Comparison of ENCODE assay signal across 9 mouse cellular contexts in genomic region chr12:86775561-86776280, GRCm38 (mm10). TPM values are rescaled to one million over a fixed set of nuclear protein-coding genes. Genes with fewer than 3 reads are reported as not detected.
A peak's percentile ranks its signal among the peaks of the same experiment; 100 is the strongest.
DNase-seq lines count a peak whose midpoint lies in the region; ATAC-seq and TF ChIP-seq lines count a peak whose summit lies in the region.
"Had no signal": no experiment of that assay in that cellular context is flagged by ENCODE, and none has a peak within 500 bp of the region (broad histone marks: within the 10 kb centered on the region; RNA-seq: fewer than 3 reads in every experiment).

No protein-coding gene starts in this region.

- no peaks in the 10 kb centered on the region for H3K4me1 ChIP-seq in midbrain, postnatal 0 days (ENCODE audit: insufficient read depth, low read length)
- H3K4me1 ChIP-seq in midbrain, embryonic 15.5 days = peaks cover 18% of the 10 kb centered on the region
- peaks cover 9% of the 10 kb centered on the region for H3K4me1 ChIP-seq in kidney, embryonic 15.5 days
- peaks cover 4% of the 10 kb centered on the region; the same call in 1 of the 2 replicates for H3K4me1 ChIP-seq in stomach, postnatal 0 days (replicated peaks; ENCODE audit: control insufficient read depth, insufficient read depth)

- H3K36me3 ChIP-seq in midbrain, postnatal 0 days (ENCODE audit: insufficient read depth, low read length) = no peaks in the 10 kb centered on the region
- H3K36me3 ChIP-seq in midbrain, embryonic 15.5 days (replicated peaks) = no peaks in the 10 kb centered on the region
- no peaks in the 10 kb centered on the region for H3K36me3 ChIP-seq in kidney, embryonic 15.5 days
- H3K36me3 ChIP-seq in stomach, postnatal 0 days (ENCODE audit: control insufficient read depth, insufficient read depth, low read length) = no peaks in the 10 kb centered on the region

- no peak for ATAC-seq in midbrain, postnatal 0 days (ENCODE audit: low FRiP score)
- ATAC-seq in midbrain, embryonic 15.5 days (replicated peaks) = no peak
- ATAC-seq in kidney, embryonic 15.5 days (replicated peaks; ENCODE audit: low FRiP score) = no peak
- peak; percentile 72 for ATAC-seq in stomach, postnatal 0 days (ENCODE audit: low FRiP score, low TSS enrichment)
- ATAC-seq in megakaryocyte-erythroid progenitor cell, adult 5-6 weeks (replicated peaks; ENCODE audit: low FRiP score, low TSS enrichment, poor library complexity, severe bottlenecking) = no peak

- no peaks in the 10 kb centered on the region for H3K27me3 ChIP-seq in midbrain, postnatal 0 days (ENCODE audit: insufficient read depth, low read length)
- no peaks in the 10 kb centered on the region for H3K27me3 ChIP-seq in midbrain, embryonic 15.5 days (replicated peaks)
- H3K27me3 ChIP-seq in kidney, embryonic 15.5 days = no peaks in the 10 kb centered on the region
- no peaks in the 10 kb centered on the region for H3K27me3 ChIP-seq in stomach, postnatal 0 days (ENCODE audit: control insufficient read depth, insufficient read depth, low read length)

- no peak for TF ChIP-seq CTCF in midbrain, postnatal 0 days (IDR thresholded peaks at IDR 0.05)
- TF ChIP-seq CTCF in stomach, postnatal 0 days (IDR thresholded peaks at IDR 0.05; ENCODE audit: low read depth) = peak; percentile 3; the same call in 1 of the 2 replicates

- H3K4me3 ChIP-seq in midbrain, postnatal 0 days (ENCODE audit: low read depth, low read length) = no peak overlapping the region
- no peak overlapping the region for H3K4me3 ChIP-seq in midbrain, embryonic 15.5 days
- H3K4me3 ChIP-seq in kidney, embryonic 15.5 days (replicated peaks) = no peak overlapping the region
- H3K4me3 ChIP-seq in stomach, postnatal 0 days (ENCODE audit: low read depth, low read length) = no peak overlapping the region

- H3K4me2 ChIP-seq in midbrain, postnatal 0 days (ENCODE audit: low read depth, low read length, poor library complexity, severe bottlenecking) = no peak overlapping the region
- no peak overlapping the region for H3K4me2 ChIP-seq in midbrain, embryonic 15.5 days
- H3K4me2 ChIP-seq in kidney, embryonic 15.5 days = no peak overlapping the region
- peak overlapping the region; percentile 25; the same call in 1 of the 2 replicates for H3K4me2 ChIP-seq in stomach, postnatal 0 days (replicated peaks; ENCODE audit: low read depth)

- no peak overlapping the region for H3K27ac ChIP-seq in midbrain, postnatal 0 days (ENCODE audit: low read depth, low read length)
- H3K27ac ChIP-seq in midbrain, embryonic 15.5 days = no peak overlapping the region
- H3K27ac ChIP-seq in kidney, embryonic 15.5 days = 0 out of 2 replicates have a peak overlapping the region, but pooled peaks have one; percentile 18
- H3K27ac ChIP-seq in stomach, postnatal 0 days (replicated peaks) = peak overlapping the region; percentile 80

- intact Hi-C loops in left cerebral cortex, postnatal 36 days (cut with DNase I) = no loop called here

- no peaks in the 10 kb centered on the region for H3K9me3 ChIP-seq in midbrain, postnatal 0 days (ENCODE audit: low read length)
- H3K9me3 ChIP-seq in midbrain, embryonic 15.5 days = no peaks in the 10 kb centered on the region
- H3K9me3 ChIP-seq in kidney, embryonic 15.5 days (replicated peaks) = no peaks in the 10 kb centered on the region
- H3K9me3 ChIP-seq in stomach, postnatal 0 days (ENCODE audit: control insufficient read depth, low read length) = no peaks in the 10 kb centered on the region

- no peak overlapping the region for H3K9ac ChIP-seq in midbrain, postnatal 0 days (replicated peaks; ENCODE audit: low read length, poor library complexity, severe bottlenecking)
- no peak overlapping the region for H3K9ac ChIP-seq in midbrain, embryonic 15.5 days
- H3K9ac ChIP-seq in kidney, embryonic 15.5 days = no peak overlapping the region
- peak overlapping the region; percentile 35 for H3K9ac ChIP-seq in stomach, postnatal 0 days (ENCODE audit: low read length)

- peak; percentile 24 for DNase-seq in midbrain, postnatal 0 days (ENCODE audit: low spot score)
- DNase-seq in gastrocnemius, postnatal 25 days = peak; percentile 89
- peak; percentile 39 for DNase-seq in stomach, postnatal 0 days (ENCODE audit: low spot score)
- no peak for DNase-seq in retina, embryonic 14.5 days (ENCODE audit: low spot score)
- DNase-seq in left cerebral cortex, postnatal 36 days (ENCODE audit: low spot score in 2 of 2) = no peak

- WGBS in midbrain, postnatal 0 days = 80% methylated on average over 7 of the region's 7 CpGs
- WGBS in midbrain, embryonic 15.5 days = 87% methylated on average over 7 of the region's 7 CpGs
- 76% methylated on average over 7 of the region's 7 CpGs for WGBS in kidney, embryonic 15.5 days
- WGBS in stomach, postnatal 0 days = 31% methylated on average over 7 of the region's 7 CpGs

- no peak for TF ChIP-seq EP300 in stomach, postnatal 0 days (optimal IDR thresholded peaks at IDR 0.05)

RNA-seq across cellular contexts. Expression of gene Lrrc74a, which starts 41.6 kb away (rescaled TPM):
- not detected in 2 replicates for total RNA-seq in midbrain, postnatal 0 days (2014; rRNA removed)
- not detected in 2 replicates for polyA plus RNA-seq in midbrain, postnatal 0 days (2015; fragmentation: Nextera tagmentation; extraction: Ambion mirVana)
- not detected in 2 replicates for polyA plus RNA-seq in midbrain, embryonic 15.5 days (2015; fragmentation: Nextera tagmentation; extraction: Ambion mirVana)
- total RNA-seq in gastrocnemius, postnatal 25 days (2021) = not detected
- not detected in 2 replicates for polyA plus RNA-seq in kidney, embryonic 15.5 days (2015; fragmentation: Nextera tagmentation; extraction: Ambion mirVana)
- polyA plus RNA-seq in stomach, postnatal 0 days (2015; fragmentation: Nextera tagmentation; extraction: Ambion mirVana) = not detected in 2 replicates
- not detected for total RNA-seq in left cerebral cortex, postnatal 36 days (2021)
- not detected in 2 replicates for total RNA-seq in megakaryocyte-erythroid progenitor cell, adult 5-6 weeks (2014; fragmentation: Nextera tagmentation)
- total RNA-seq in megakaryocyte-erythroid progenitor cell, adult 5-6 weeks (2017) = not detected in 2 replicates
- total RNA-seq: left cerebral cortex, postnatal 10 days had no signal

RNA-seq across cellular contexts. Expression of gene Angel1, which starts 49.5 kb away (rescaled TPM):
- 6.3 and 12.4 TPM in 2 replicates for total RNA-seq in midbrain, postnatal 0 days (2014; rRNA removed)
- polyA plus RNA-seq in midbrain, postnatal 0 days (2015; fragmentation: Nextera tagmentation; extraction: Ambion mirVana) = 8.6 and 9.3 TPM in 2 replicates
- polyA plus RNA-seq in midbrain, embryonic 15.5 days (2015; fragmentation: Nextera tagmentation; extraction: Ambion mirVana) = 11.5 and 12.8 TPM in 2 replicates
- total RNA-seq in gastrocnemius, postnatal 25 days (2021) = 1 to 10 TPM; 3.3 to 3.8 TPM
- polyA plus RNA-seq in kidney, embryonic 15.5 days (2015; fragmentation: Nextera tagmentation; extraction: Ambion mirVana) = 8.5 and 10.2 TPM in 2 replicates
- 3.9 and 4.3 TPM in 2 replicates for polyA plus RNA-seq in stomach, postnatal 0 days (2015; fragmentation: Nextera tagmentation; extraction: Ambion mirVana)
- total RNA-seq in left cerebral cortex, postnatal 36 days (2021) = 1 to 10 TPM; 8.0 to 9.4 TPM
- total RNA-seq in megakaryocyte-erythroid progenitor cell, adult 5-6 weeks (2014; fragmentation: Nextera tagmentation) = 4.3 and 7.2 TPM in 2 replicates
- 0.85 and 4.7 TPM in 2 replicates for total RNA-seq in megakaryocyte-erythroid progenitor cell, adult 5-6 weeks (2017)

Comparison
In these comparisons a context has a peak if more than half of its experiments do, and no peak if none do; other contexts are left out.
1. DNase-seq: peak in midbrain, postnatal 0 days (single experiment), gastrocnemius, postnatal 25 days (single experiment) and stomach, postnatal 0 days (single experiment); none in retina, embryonic 14.5 days (single experiment) and left cerebral cortex, postnatal 36 days (0 of 2).
2. H3K27ac ChIP-seq: peak in kidney, embryonic 15.5 days (single experiment) and stomach, postnatal 0 days (single experiment); none in midbrain, postnatal 0 days (single experiment) and midbrain, embryonic 15.5 days (single experiment).